Mouse (Mus musculus): ENCODE data around the gene Gpr50.

DNA sequence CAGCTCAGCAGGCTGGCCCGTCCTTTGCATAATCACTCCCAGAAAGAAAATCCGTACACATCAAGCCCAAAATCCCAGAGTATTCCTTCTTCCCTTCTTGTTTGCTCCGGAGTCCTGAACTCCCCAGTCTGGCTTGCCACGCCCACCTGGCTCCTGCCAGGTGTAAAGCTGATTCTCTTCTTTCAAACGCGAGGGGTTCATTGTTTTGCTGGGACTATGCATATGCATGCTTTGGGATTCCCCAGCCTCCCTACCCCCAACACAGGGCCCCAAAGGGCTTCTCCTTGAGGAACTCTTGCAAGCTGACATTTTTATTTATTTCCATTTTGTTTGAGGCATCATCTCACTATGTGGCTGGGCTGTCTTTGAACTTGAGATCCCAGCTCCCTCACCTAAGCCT, 6.8 kb downstream of the Gpr50 start:
- no peak for TF ChIP-seq JUND (IDR thresholded peaks at IDR 0.05; ENCODE audit: low read depth, low read length)
- no peak for TF ChIP-seq EP300 (IDR thresholded peaks at IDR 0.05; ENCODE audit: low read depth in 1 of 2, low read length in 2 of 2)
- TF ChIP-seq CTCF (IDR thresholded peaks at IDR 0.05 in 2 of 3, conservative IDR thresholded peaks at IDR 0.05 in 1 of 3; ENCODE audit: control insufficient read depth in 1 of 3, insufficient read depth in 1 of 3, low read depth in 2 of 3, low read length in 3 of 3, poor library complexity in 1 of 3, severe bottlenecking in 1 of 3), result no peak
- TF ChIP-seq MAX (IDR thresholded peaks at IDR 0.05; ENCODE audit: low read length), result no peak
- TF ChIP-seq POLR2A (IDR thresholded peaks at IDR 0.05; ENCODE audit: control insufficient read depth in 1 of 2, insufficient read depth in 1 of 2, low read depth in 1 of 2, low read length in 2 of 2, poor library complexity in 1 of 2), result no peak
- no peak for TF ChIP-seq RCOR1 (IDR thresholded peaks at IDR 0.05; ENCODE audit: low read depth, low read length)
- TF ChIP-seq GATA1 (IDR thresholded peaks at IDR 0.05; ENCODE audit: low read depth, low read length), result no peak
- no peak for TF ChIP-seq HCFC1 (IDR thresholded peaks at IDR 0.05; ENCODE audit: low read depth, low read length)
- TF ChIP-seq CHD2 (IDR thresholded peaks at IDR 0.05; ENCODE audit: low read length), result no peak
- TF ChIP-seq TAL1 (IDR thresholded peaks at IDR 0.05; ENCODE audit: low read length), result no peak
- no peak for TF ChIP-seq MXI1 (IDR thresholded peaks at IDR 0.05; ENCODE audit: low read depth, low read length)
- no peak for TF ChIP-seq UBTF (IDR thresholded peaks at IDR 0.05; ENCODE audit: borderline replicate concordance, insufficient read depth, low read depth, low read length)

Measured in MEL (cell line).